Mouse (Mus musculus): ENCODE data around the gene Birc2. TPM values are rescaled to one million over a fixed set of nuclear protein-coding genes. Genes with fewer than 3 reads are reported as not detected.
"Not testable (repeated sequence)": the region's sequence is repeated elsewhere in the genome, so short reads cannot be mapped to it uniquely, and the experiment has no call there.

Birc2 gene
- total RNA-seq (2021): 10 to 100 TPM; 24.8 to 29.1 TPM

GRCm38 (mm10) chr9:7836905-7837805 is at the start of gene Birc2:
Gene Birc2 (minus strand): TSS chr9:7837064.
- intact Hi-C loops (cut with DNase I): loop anchor here (1.0 to 2.0 kb wide), 3 partner anchors 36 to 168 kb away; partner anchors contain the start of genes Birc3 and Yap1
- DNase-seq: peak; percentile 94 to 95

- intact Hi-C loops (cut with DNase I): no loop called here
- no peak for DNase-seq
Observed at GRCm38 (mm10) chr9:7884346-7884745, 47.5 kb upstream of the Birc2 start.

GRCm38 (mm10) chr9:7882304-7882865 is 45.5 kb upstream of the Birc2 start:
- DNase-seq: no peak
- intact Hi-C loops (cut with DNase I): no loop called here

- intact Hi-C loops (cut with DNase I): loop anchor here (2.0 kb wide), 2 partner anchors 37 to 109 kb away; partner anchors contain the start of genes Birc2 and Tmem123
- DNase-seq: peak in 1 of 2 experiments; percentile 12
Observed at GRCm38 (mm10) chr9:7873511-7874211, 36.8 kb upstream of the Birc2 start.

- DNase-seq: peak; percentile 78 to 84
- intact Hi-C loops (cut with DNase I): loop anchor here (2.0 kb wide), 2 partner anchors 36 to 108 kb away; partner anchors contain the start of genes Birc2 and Tmem123
Observed at GRCm38 (mm10) chr9:7872775-7873439, 36.0 kb upstream of the Birc2 start, which contains the start of gene Birc3. Gene Birc3 (minus strand): TSS chr9:7873186.

- DNase-seq: no peak
- intact Hi-C loops (cut with DNase I): loop anchor here (2.0 kb wide), 2 partner anchors 35 to 107 kb away; partner anchors contain the start of genes Birc2 and Tmem123
Observed at GRCm38 (mm10) chr9:7872044-7872774, 35.3 kb upstream of the Birc2 start.

- intact Hi-C loops (cut with DNase I): loop anchor here (2.0 kb wide), 2 partner anchors 35 to 107 kb away; partner anchors contain the start of genes Birc2 and Tmem123
- no peak for DNase-seq
Observed at GRCm38 (mm10) chr9:7871316-7872043, 34.6 kb upstream of the Birc2 start.

GRCm38 (mm10) chr9:7870556-7871315 is 33.9 kb upstream of the Birc2 start:
- intact Hi-C loops (cut with DNase I): no loop called here
- no peak for DNase-seq

GRCm38 (mm10) chr9:7868838-7869491 is 32.1 kb upstream of the Birc2 start:
- no peak for DNase-seq
- intact Hi-C loops (cut with DNase I): no loop called here

- DNase-seq: peak; percentile 25
- intact Hi-C loops (cut with DNase I): no loop called here
Observed at GRCm38 (mm10) chr9:7867981-7868380, 31.1 kb upstream of the Birc2 start.

- DNase-seq; intact Hi-C loops (cut with DNase I): not testable (repeated sequence)
Observed at GRCm38 (mm10) chr9:7866981-7867380, 30.1 kb upstream of the Birc2 start.

GRCm38 (mm10) chr9:7860976-7861375 is 24.1 kb upstream of the Birc2 start:
- intact Hi-C loops (cut with DNase I): no loop called here
- no peak for DNase-seq

GRCm38 (mm10) chr9:7855912-7856311 is 19.0 kb upstream of the Birc2 start:
- no peak for DNase-seq
- intact Hi-C loops (cut with DNase I): loop anchor here (1.0 to 10.0 kb wide), 4 partner anchors 41 to 349 kb away; no protein-coding TSS in a partner anchor

GRCm38 (mm10) chr9:7855374-7855773 is 18.5 kb upstream of the Birc2 start:
- intact Hi-C loops (cut with DNase I): loop anchor here (1.0 to 10.0 kb wide), 3 partner anchors 141 to 349 kb away; no protein-coding TSS in a partner anchor
- peak in 1 of 2 experiments; percentile 34 for DNase-seq

- DNase-seq: not testable (repeated sequence)
- intact Hi-C loops (cut with DNase I): loop anchor here (10.0 kb wide), 1 partner anchor 351 kb away; no protein-coding TSS in a partner anchor
Observed at GRCm38 (mm10) chr9:7854196-7854595, 17.3 kb upstream of the Birc2 start.

GRCm38 (mm10) chr9:7852346-7853230 is 15.7 kb upstream of the Birc2 start:
- intact Hi-C loops (cut with DNase I): loop anchor here (10.0 kb wide), 1 partner anchor 352 kb away; no protein-coding TSS in a partner anchor
- DNase-seq: no peak

Measured in heart, postnatal 36 days (tissue).